Mouse (Mus musculus) heart, postnatal 36 days (tissue): ENCODE measurements at regions not wholly inside any gene's neighbourhood (a gene's known extent, or its start where the extent isn't known, plus 50 kb on each side); places are given as distances from the start of the nearest gene placed in this dataset.
A peak's percentile ranks its signal among the peaks of the same experiment; 100 is the strongest.

Source experiments
- DNase-seq, 2 experiments: peaks; one replicate each; pipeline ENCODE4 v3.0.0; 2021 to 2022
- intact Hi-C: fragments of 180-260 bp; cut with DNase I; formaldehyde crosslinking; loops from one replicate; pipeline ENCODE4 v1.15.1; 2025

- intact Hi-C loops: no loop called here
- DNase-seq: peak in 1 of 2 experiments; percentile 2
Measured at GRCm38 (mm10) chr6:117408971-117409783, 240.8 kb downstream of the Cxcl12 start.

GRCm38 (mm10) chr6:117414926-117415325 lies 246.6 kb downstream of the Cxcl12 start:
- intact Hi-C loops: no loop called here
- no peak for DNase-seq

DNA sequence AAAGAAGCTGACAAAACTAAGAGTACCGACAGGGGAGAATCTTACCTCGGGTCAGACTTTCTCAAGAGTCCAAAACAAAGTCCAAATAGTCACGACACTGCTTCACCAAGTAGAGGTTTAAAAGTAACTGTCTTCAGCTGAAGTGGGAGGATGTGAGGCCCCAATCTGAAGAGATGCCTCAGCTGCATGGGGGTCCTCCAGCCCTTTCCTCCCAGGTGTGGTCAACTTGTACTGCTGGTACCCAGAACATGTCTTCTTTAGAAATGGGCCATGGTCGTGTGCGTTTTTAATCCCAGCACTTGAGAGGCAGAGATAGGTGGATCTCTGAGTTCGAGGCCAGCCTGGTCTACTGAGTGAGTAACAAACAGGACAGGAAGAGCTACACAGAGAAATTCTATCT lies 247.6 kb downstream of the Cxcl12 start:
- intact Hi-C loops: no loop called here

DNA sequence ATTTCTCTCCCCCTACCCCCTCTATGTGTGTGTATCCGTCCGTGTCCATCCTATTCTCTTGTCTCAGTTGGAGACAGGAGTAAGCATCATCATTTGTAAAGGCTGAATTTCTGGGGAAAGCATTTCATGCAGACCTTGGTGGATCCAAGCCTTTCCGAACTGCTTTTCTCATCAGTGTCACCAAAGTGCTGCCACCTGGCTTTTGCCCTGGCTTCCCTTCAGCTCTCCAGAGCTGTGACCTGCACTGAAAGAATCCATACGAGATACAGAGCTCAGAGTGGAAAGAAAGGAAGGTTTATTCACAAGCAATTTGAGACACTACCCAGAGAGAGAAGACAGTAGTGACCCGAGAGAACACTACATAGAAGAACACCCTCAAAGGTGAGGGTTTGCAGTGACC lies 248.1 kb downstream of the Cxcl12 start:
- intact Hi-C loops: no loop called here
- no peak for DNase-seq

More for the DNA sequence above, 247.6 kb downstream of the Cxcl12 start:
- DNase-seq: no peak

GRCm38 (mm10) chr6:117422846-117423573 lies 254.7 kb downstream of the Cxcl12 start:
- no peak for DNase-seq
- intact Hi-C loops: no loop called here

GRCm38 (mm10) chr6:117426363-117426762 lies 258.0 kb downstream of the Cxcl12 start:
- DNase-seq: no peak
- intact Hi-C loops: no loop called here

- DNase-seq: no peak
- intact Hi-C loops: no loop called here
Measured at GRCm38 (mm10) chr6:117427351-117428142, 259.2 kb downstream of the Cxcl12 start.

DNA sequence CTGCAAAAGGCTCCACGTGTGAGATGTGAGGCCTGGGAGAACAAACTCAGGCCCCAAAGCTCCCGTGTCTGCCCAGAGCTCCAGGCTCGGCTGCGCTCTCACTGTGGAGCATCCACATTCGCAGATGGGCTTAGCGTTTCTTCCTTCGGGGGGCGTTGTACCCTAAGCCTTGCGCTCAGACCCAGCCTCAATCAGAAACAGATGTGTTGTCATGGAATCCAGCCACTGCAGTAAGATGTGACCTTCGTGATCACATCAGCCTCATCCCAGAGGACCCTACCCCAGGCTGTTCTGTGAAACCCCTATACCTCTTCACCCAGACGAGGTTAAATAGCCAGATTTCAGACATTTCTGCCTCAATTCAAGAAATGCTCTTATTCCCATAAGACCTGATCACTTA lies 260.1 kb downstream of the Cxcl12 start:
- no peak for DNase-seq
- intact Hi-C loops: no loop called here

GRCm38 (mm10) chr6:117430876-117431781 lies 262.8 kb downstream of the Cxcl12 start:
- intact Hi-C loops: no loop called here
- DNase-seq: peak; percentile 45 to 47

- intact Hi-C loops: loop anchor here (1.0 to 5.0 kb wide), 3 partner anchors 90 to 265 kb away; no protein-coding TSS in a partner anchor
- DNase-seq: no peak
Measured at GRCm38 (mm10) chr6:117436851-117437250, 268.5 kb downstream of the Cxcl12 start.

GRCm38 (mm10) chr6:117437411-117438101 lies 269.2 kb downstream of the Cxcl12 start:
- intact Hi-C loops: loop anchor here (1.0 to 5.0 kb wide), 3 partner anchors 90 to 265 kb away; no protein-coding TSS in a partner anchor
- peak; percentile 79 to 80 for DNase-seq

DNA sequence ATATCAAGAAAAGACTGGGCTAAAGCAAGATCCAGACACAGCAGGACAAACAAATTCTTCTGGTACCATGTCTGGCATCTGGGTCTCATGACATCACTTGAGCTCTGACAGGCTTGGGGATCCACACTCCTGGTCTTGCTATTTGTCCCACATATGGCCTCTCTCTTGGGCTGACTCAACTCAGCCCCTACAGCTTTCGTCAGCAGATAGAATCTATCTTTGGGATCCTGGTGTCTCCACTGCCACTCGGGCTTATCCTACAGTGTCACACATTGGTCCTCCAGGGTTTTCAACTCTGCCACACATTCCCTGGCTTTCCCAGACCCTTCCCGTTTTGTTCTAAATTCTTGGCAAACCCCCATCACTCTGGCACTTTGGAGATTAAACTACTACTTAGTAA lies 280.3 kb downstream of the Cxcl12 start:
- DNase-seq: no peak
- intact Hi-C loops: no loop called here

GRCm38 (mm10) chr6:117451001-117451400 lies 282.7 kb downstream of the Cxcl12 start:
- intact Hi-C loops: no loop called here
- DNase-seq: no peak

DNA sequence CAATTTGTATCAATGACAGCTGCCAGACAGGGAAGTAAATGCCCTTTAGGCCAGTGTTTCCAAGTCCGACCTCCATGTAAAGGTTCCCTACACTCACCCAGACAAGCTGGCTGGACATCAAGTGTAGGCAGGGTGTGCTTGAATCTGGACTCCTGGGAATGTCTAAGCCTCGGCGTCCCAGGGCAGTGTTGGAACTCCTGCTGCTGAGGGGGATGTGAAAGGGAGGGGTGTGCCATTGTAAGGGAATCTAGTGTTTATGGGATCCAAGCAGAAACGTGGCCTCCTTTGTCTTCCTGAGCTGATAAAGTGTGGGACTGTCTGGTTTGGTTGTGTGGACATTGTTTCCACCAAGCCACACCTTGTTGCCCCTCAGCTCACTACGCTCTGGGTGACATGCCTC lies 291.9 kb downstream of the Cxcl12 start:
- intact Hi-C loops: no loop called here
- DNase-seq: no peak

DNA sequence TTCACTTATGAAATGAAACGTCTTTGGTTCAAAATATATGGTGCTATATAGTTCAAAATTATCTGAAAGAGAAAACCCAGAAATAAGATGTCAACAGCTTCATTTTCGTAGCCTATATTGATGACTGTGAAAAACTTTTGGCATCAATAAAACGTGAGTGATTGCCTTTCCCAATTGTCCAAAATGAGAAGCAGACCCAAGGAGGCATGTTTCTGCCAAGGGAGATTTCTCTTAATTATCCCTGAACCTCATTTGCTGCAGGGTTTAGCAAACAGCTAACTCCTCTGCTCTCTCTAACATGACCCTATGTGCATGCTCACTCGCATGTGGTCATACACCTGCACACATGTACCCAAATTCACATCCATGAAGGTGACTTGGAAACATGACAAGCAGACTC lies 296.8 kb downstream of the Cxcl12 start:
- intact Hi-C loops: no loop called here
- DNase-seq: no peak

GRCm38 (mm10) chr6:117465606-117466174 lies 297.4 kb downstream of the Cxcl12 start:
- intact Hi-C loops: no loop called here

DNA sequence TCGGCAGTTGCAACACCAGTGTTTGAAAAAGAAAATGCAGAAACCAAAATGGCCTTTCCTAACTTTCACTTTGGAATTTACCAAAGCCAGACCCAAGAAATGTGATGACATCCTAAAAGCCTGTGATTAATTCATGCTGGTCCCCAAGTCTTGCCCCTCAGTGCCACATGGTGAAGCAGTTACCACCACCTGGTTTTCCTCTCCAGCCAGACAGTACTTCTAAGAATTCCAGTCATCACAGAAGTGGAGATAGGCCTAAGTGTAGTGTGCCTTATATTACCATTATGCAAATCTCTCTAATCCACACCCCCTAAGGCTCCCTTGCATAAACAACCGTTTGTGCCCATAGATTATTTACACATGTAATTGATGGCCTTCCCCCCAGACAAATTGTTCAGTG lies 311.0 kb downstream of the Cxcl12 start:
- intact Hi-C loops: no loop called here
- DNase-seq: no peak

More at GRCm38 (mm10) chr6:117465606-117466174, 297.4 kb downstream of the Cxcl12 start:
- DNase-seq: no peak

GRCm38 (mm10) chr6:117480396-117480795 lies 312.1 kb downstream of the Cxcl12 start:
- no peak for DNase-seq
- intact Hi-C loops: no loop called here

DNA sequence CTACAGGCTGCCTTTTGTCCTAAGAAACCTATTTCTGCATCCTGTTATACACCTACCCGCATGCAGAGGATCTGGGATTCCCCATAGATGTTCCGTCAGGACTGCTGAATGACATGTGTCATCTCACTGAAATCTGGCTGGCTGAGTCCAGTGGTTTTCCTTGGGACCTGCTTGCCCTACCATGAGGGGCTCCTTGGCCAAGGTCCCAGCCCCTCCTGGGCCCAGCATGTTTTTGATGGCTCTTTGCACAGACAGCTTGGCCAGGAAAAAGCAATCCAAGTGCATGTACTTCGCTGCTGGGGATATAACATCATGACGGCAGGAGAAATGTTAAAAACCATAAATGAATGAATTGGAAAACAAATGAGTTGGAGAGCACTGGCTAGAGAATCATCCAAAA lies 320.8 kb downstream of the Cxcl12 start:
- intact Hi-C loops: no loop called here
- DNase-seq: no peak
